Mouse (Mus musculus): ENCODE results near the gene Ssr3. TPM values are rescaled to one million over a fixed set of nuclear protein-coding genes. Genes with fewer than 3 reads are reported as not detected.
A peak's percentile ranks its signal among the peaks of the same experiment; 100 is the strongest.

Ssr3 gene
- 180 TPM in 2 replicates for polyA plus RNA-seq (2015; fragmentation: Nextera tagmentation; extraction: Ambion mirVana)

DNA sequence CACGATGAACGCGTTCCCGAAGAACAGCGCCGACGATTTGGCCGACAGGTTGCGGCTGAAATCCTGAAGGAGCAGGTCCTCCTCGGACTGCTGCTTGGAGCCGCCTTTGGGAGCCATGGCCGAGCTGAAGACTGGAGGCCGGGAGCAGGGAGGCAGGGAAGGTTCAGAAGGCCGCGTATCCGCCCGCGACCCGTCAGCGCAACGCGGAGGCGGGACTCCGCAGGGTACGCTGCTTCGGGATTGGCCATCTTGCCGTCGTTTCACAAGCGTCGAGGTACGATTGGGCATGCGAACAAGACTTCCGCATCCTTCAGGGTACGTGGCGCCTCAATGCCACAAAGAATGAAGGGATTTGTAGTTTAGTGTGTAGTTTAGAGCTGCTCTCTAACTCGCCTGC lies at the start of gene Ssr3:
Gene Ssr3, minus strand, starts transcription at position 203 of the 397 bp plus-strand sequence.
- no peak for TF ChIP-seq CTCF (IDR thresholded peaks at IDR 0.05)
- no peak for TF ChIP-seq EP300 (IDR thresholded peaks at IDR 0.05)
- WGBS, result 2% methylated on average over 36 of the region's 36 CpGs
- no peaks in the 10 kb centered on the region for H3K9me3 ChIP-seq (ENCODE audit: low read length)
- peak within 1 kb of the TSS; percentile 67 for H3K4me2 ChIP-seq (replicated peaks; ENCODE audit: low read depth, low read length)
- peak within 1 kb of the TSS; percentile 95 for H3K9ac ChIP-seq (replicated peaks; ENCODE audit: low read depth)
- H3K27me3 ChIP-seq (replicated peaks; ENCODE audit: insufficient read depth, low read length), result no peaks in the 10 kb centered on the region
- H3K4me1 ChIP-seq (ENCODE audit: insufficient read depth, low read depth, low read length), result peaks cover 5% of the 10 kb centered on the region; the same call in 1 of the 2 replicates
- H3K27ac ChIP-seq (ENCODE audit: low read length), result peak within 1 kb of the TSS; percentile 94
- peaks cover 1% of the 10 kb centered on the region; the same call in 1 of the 2 replicates for H3K36me3 ChIP-seq (ENCODE audit: insufficient read depth, low read length)
- DNase-seq (ENCODE audit: low spot score), result peak; percentile 99
- H3K4me3 ChIP-seq (ENCODE audit: low read depth, low read length), result peak within 1 kb of the TSS; percentile 79
- ATAC-seq, result peak; percentile 100

DNA sequence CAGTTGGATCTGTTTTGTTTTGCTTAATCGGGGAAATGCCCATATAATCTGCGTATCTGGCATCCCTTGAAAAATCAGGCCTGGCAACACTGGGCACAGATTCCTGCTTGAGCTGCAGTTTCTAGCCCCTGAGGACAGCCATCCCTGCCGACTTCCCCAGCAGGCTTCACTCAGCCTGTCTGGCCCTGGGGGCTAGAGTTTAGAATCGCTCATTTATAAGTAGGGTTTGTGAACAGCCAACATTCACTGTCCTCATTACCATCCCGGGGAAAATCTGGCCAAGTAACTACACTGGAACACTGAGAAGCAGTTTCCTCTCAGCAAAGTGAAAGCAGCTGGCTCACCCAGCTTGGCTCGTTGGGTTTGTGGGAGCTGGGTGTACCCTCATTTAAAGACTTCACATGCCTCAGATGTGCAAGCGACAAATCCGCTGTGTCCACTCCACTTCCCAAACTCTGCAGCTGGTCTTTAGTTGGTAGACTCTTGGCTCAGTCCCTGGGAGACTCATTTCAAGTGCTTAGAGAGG lies 49.2 kb upstream of the Ssr3 start:
- Histone ChIP-seq H3K27me3 (replicated peaks; ENCODE audit: insufficient read depth, low read length) (no peaks in the 10 kb centered on the region), H3K27ac (ENCODE audit: low read length) (peak overlapping the region; percentile 69), H3K4me3 (ENCODE audit: low read depth, low read length) (no peak overlapping the region), H3K4me1 (ENCODE audit: insufficient read depth, low read depth, low read length) (no peaks in the 10 kb centered on the region; the same call in 1 of the 2 replicates), H3K9ac (replicated peaks; ENCODE audit: low read depth) (no peak overlapping the region), H3K4me2 (replicated peaks; ENCODE audit: low read depth, low read length) (peak overlapping the region; percentile 36; the same call in 1 of the 2 replicates), H3K36me3 (ENCODE audit: insufficient read depth, low read length) (no peaks in the 10 kb centered on the region), H3K9me3 (ENCODE audit: low read length) (no peaks in the 10 kb centered on the region)
- TF ChIP-seq CTCF (IDR thresholded peaks at IDR 0.05), result no peak
- no peak for TF ChIP-seq EP300 (IDR thresholded peaks at IDR 0.05)
- ATAC-seq (peak; percentile 57), DNase-seq (ENCODE audit: low spot score) (no peak)
- 40% methylated on average over 8 of the region's 8 CpGs for WGBS

DNA sequence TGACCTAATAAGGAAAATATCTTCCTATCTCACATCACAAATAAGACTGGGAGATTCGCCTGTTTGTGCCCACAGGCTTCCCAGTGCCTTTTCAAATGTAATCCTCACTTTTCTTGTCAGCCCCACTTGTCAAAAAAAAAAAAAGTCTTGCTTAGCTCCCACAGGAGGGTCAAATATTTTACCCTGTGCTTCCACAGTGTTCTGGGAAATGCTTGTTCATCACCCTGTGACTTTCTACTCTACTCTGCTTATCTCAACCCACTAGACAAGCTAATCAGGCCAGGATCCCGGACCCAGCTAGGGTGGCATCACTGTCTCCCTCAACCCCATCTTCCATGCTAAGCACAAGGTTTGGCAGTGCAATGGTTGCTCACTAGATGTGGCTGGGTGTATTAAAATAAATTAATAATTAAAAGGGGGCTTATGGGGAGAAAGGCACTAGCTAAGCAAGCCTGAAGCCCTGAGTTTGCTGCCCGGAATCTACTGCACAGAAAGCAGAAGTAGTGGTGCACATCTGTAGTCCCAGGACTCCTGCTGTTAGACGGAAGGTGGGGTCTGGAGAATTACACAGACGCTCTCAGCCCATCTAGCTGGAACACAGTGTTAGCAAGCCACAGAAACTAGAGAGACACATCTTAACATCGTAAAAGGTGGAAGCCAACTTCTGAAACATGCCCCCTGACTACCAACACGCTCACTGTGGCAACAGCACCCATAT lies 46.2 kb upstream of the Ssr3 start:
- Histone ChIP-seq H3K9ac (replicated peaks; ENCODE audit: low read depth) (no peak overlapping the region), H3K4me2 (replicated peaks; ENCODE audit: low read depth, low read length) (no peak overlapping the region), H3K36me3 (ENCODE audit: insufficient read depth, low read length) (no peaks in the 10 kb centered on the region), H3K27me3 (replicated peaks; ENCODE audit: insufficient read depth, low read length) (no peaks in the 10 kb centered on the region), H3K4me3 (ENCODE audit: low read depth, low read length) (no peak overlapping the region), H3K4me1 (ENCODE audit: insufficient read depth, low read depth, low read length) (no peaks in the 10 kb centered on the region; the same call in 1 of the 2 replicates), H3K27ac (ENCODE audit: low read length) (no peak overlapping the region), H3K9me3 (ENCODE audit: low read length) (no peaks in the 10 kb centered on the region)
- TF ChIP-seq EP300 (IDR thresholded peaks at IDR 0.05) (no peak), CTCF (IDR thresholded peaks at IDR 0.05) (no peak)
- ATAC-seq (no peak), DNase-seq (ENCODE audit: low spot score) (no peak)
- 67% methylated on average over 7 of the region's 7 CpGs for WGBS

DNA sequence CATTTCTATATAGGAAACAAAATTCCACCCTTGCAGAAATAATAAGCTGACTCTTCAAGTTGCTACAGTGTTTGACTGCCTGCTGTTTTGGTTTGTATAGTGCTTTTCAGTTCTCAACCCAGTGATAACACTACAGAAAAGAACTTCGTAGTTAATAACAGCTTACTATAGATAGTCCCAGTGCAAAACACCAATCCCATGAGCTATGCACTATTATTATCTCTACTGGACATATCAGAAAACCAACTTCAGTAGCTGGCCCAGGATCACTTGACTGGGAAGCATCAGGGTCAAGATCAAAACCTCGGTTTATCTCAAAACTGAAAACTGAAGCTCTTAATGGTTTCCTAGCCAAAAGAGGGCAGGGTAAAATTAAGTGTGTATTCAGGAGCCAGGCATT lies 43.4 kb upstream of the Ssr3 start:
- H3K9me3 ChIP-seq (ENCODE audit: low read length), result no peaks in the 10 kb centered on the region
- no peak overlapping the region for H3K27ac ChIP-seq (ENCODE audit: low read length)
- TF ChIP-seq EP300 (IDR thresholded peaks at IDR 0.05) (no peak), CTCF (IDR thresholded peaks at IDR 0.05) (no peak)
- no peak overlapping the region for H3K4me3 ChIP-seq (ENCODE audit: low read depth, low read length)
- H3K4me2 ChIP-seq (replicated peaks; ENCODE audit: low read depth, low read length), result no peak overlapping the region
- ATAC-seq (no peak), DNase-seq (ENCODE audit: low spot score) (no peak)
- H3K4me1 ChIP-seq (ENCODE audit: insufficient read depth, low read depth, low read length), result no peaks in the 10 kb centered on the region; the same call in 1 of the 2 replicates
- H3K9ac ChIP-seq (replicated peaks; ENCODE audit: low read depth), result no peak overlapping the region
- H3K36me3 ChIP-seq (ENCODE audit: insufficient read depth, low read length), result no peaks in the 10 kb centered on the region
- 36% methylated on average over 2 of the region's 2 CpGs for WGBS
- no peaks in the 10 kb centered on the region for H3K27me3 ChIP-seq (replicated peaks; ENCODE audit: insufficient read depth, low read length)

DNA sequence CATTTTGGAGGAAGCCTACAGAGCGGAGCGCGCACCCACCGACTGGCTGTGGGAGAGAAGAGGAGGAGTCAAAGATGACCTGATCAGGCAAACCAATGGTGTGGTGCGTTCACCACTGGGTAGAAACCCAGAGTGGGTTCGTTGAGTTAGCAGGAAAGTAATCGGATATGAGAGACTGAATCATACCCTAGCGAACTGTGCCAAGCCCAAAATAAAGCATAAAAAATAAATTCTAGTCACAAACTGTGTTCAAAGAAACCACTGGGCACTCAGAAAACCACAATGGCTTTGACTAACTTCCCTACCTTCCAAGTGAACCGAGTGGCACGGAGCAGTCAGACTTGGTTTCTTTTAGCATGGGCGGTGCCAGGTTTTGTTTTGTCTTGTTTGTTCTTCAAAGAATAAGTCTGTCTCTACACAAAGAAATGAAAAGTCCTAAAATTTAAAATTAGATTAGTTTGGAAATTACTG lies 42.7 kb upstream of the Ssr3 start:
- H3K36me3 ChIP-seq (ENCODE audit: insufficient read depth, low read length), result no peaks in the 10 kb centered on the region
- no peaks in the 10 kb centered on the region; the same call in 1 of the 2 replicates for H3K4me1 ChIP-seq (ENCODE audit: insufficient read depth, low read depth, low read length)
- H3K4me2 ChIP-seq (replicated peaks; ENCODE audit: low read depth, low read length), result no peak overlapping the region
- WGBS, result 85% methylated on average over 11 of the region's 11 CpGs
- no peak for TF ChIP-seq EP300 (IDR thresholded peaks at IDR 0.05)
- TF ChIP-seq CTCF (IDR thresholded peaks at IDR 0.05), result no peak
- H3K9me3 ChIP-seq (ENCODE audit: low read length), result no peaks in the 10 kb centered on the region
- no peaks in the 10 kb centered on the region for H3K27me3 ChIP-seq (replicated peaks; ENCODE audit: insufficient read depth, low read length)
- ATAC-seq (no peak), DNase-seq (ENCODE audit: low spot score) (no peak)
- H3K9ac ChIP-seq (replicated peaks; ENCODE audit: low read depth), result no peak overlapping the region
- H3K4me3 ChIP-seq (ENCODE audit: low read depth, low read length), result no peak overlapping the region
- no peak overlapping the region for H3K27ac ChIP-seq (ENCODE audit: low read length)

DNA sequence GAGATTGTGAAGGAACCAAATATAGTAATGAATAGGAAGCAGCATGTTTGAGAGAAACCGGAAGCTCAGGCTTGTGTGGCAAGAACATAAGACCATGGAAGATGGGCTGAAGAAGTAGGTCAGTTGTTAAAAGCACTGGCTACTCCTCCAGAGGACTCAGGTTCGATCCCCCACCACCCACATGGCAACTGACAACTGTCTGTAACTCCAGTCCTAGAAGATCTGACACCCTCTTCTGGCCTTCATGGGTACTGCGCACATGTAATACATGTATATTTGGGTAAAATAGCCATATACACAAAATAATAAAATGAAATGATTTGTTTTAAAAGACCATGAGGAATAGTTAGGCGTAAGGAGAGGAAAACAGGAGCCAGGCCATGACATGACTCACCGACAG lies 39.8 kb upstream of the Ssr3 start:
- DNase-seq (ENCODE audit: low spot score) (no peak), ATAC-seq (no peak)
- WGBS, result 91% methylated on average over 5 of the region's 5 CpGs
- no peaks in the 10 kb centered on the region for H3K9me3 ChIP-seq (ENCODE audit: low read length)
- no peak overlapping the region for H3K27ac ChIP-seq (ENCODE audit: low read length)
- no peak overlapping the region for H3K4me2 ChIP-seq (replicated peaks; ENCODE audit: low read depth, low read length)
- no peaks in the 10 kb centered on the region; the same call in 1 of the 2 replicates for H3K4me1 ChIP-seq (ENCODE audit: insufficient read depth, low read depth, low read length)
- no peaks in the 10 kb centered on the region for H3K27me3 ChIP-seq (replicated peaks; ENCODE audit: insufficient read depth, low read length)
- H3K4me3 ChIP-seq (ENCODE audit: low read depth, low read length), result no peak overlapping the region
- H3K36me3 ChIP-seq (ENCODE audit: insufficient read depth, low read length), result no peaks in the 10 kb centered on the region
- no peak overlapping the region for H3K9ac ChIP-seq (replicated peaks; ENCODE audit: low read depth)
- TF ChIP-seq EP300 (IDR thresholded peaks at IDR 0.05), result no peak
- peak; percentile 42 for TF ChIP-seq CTCF (IDR thresholded peaks at IDR 0.05)

Data from lung, postnatal 0 days (tissue).